Mouse (Mus musculus): ENCODE data around the gene Rap1gap. TPM values are rescaled to one million over a fixed set of nuclear protein-coding genes. Genes with fewer than 3 reads are reported as not detected.

Rap1gap gene
- polyA plus RNA-seq, 1 experiment from 2014 or later: 3.3 TPM

DNA sequence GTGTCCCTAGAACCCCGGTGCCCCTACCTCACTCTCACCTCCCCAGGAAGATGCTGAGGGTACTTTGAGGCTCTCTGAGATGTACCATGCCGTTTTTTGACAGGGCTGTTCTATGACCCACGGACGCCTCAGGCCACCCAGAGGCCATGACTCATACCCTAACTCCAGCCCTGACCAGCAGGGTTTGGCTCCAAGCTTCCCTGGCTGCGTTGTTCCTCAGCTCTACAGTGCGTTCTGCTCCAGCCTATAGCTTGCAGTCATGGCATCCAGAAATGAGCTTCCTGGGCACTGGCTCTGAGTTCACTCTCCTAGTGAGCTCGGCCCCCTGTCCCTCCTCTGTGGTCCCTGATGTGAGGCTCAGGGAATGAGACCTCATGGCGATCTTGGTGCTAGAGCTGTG, 66.2 kb downstream of the Rap1gap start:
- ATAC-seq (replicated peaks; ENCODE audit: insufficient number of reproducible peaks, low FRiP score, low TSS enrichment): no peak
- no peak overlapping the region for H3K4me2 ChIP-seq
- no peaks in the 10 kb centered on the region for H3K36me3 ChIP-seq (ENCODE audit: control insufficient read depth, insufficient read depth, low read length)
- H3K27me3 ChIP-seq (ENCODE audit: control insufficient read depth, insufficient read depth, low read length): peaks cover 51% of the 10 kb centered on the region
- no peaks in the 10 kb centered on the region for H3K9me3 ChIP-seq (replicated peaks; ENCODE audit: control insufficient read depth, low read length)
- 70% methylated on average over 8 of the region's 8 CpGs for WGBS (ENCODE audit: insufficient replicate concordance)
- H3K4me3 ChIP-seq (ENCODE audit: low read depth, low read length): no peak overlapping the region
- no peak overlapping the region for H3K27ac ChIP-seq (ENCODE audit: low read depth, low read length)
- peaks cover 4% of the 10 kb centered on the region; the same call in 1 of the 2 replicates for H3K4me1 ChIP-seq (ENCODE audit: control insufficient read depth, insufficient read depth, low read length)
- H3K9ac ChIP-seq (ENCODE audit: low read depth, low read length): no peak overlapping the region

DNA sequence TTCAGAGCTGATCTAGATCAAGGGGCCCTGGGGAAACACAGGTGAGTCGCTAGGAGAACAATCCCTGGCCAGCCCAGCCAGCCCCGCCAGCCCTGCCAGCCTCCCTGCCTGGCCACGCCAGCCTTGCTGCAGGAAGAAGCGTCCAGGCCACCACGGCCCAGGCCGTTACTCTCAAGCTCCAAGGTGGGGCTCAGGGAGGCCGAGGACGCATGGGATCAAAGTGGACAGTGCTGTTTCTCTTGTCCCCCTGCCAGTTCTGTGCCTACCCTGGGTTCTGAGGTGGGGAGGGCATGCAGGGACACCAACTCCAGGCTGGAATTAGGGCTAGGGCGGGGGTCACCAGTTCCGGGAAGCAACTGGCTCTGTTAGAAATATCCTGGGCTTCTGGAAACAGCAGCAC, 67.4 kb downstream of the Rap1gap start:
- H3K4me1 ChIP-seq (ENCODE audit: control insufficient read depth, insufficient read depth, low read length): peaks cover 4% of the 10 kb centered on the region; the same call in 1 of the 2 replicates
- no peak overlapping the region for H3K27ac ChIP-seq (ENCODE audit: low read depth, low read length)
- H3K9me3 ChIP-seq (replicated peaks; ENCODE audit: control insufficient read depth, low read length): no peaks in the 10 kb centered on the region
- no peak for ATAC-seq (replicated peaks; ENCODE audit: insufficient number of reproducible peaks, low FRiP score, low TSS enrichment)
- H3K9ac ChIP-seq (ENCODE audit: low read depth, low read length): no peak overlapping the region
- peaks cover 46% of the 10 kb centered on the region for H3K27me3 ChIP-seq (ENCODE audit: control insufficient read depth, insufficient read depth, low read length)
- no peak overlapping the region for H3K4me3 ChIP-seq (ENCODE audit: low read depth, low read length)
- H3K4me2 ChIP-seq: no peak overlapping the region
- no peaks in the 10 kb centered on the region for H3K36me3 ChIP-seq (ENCODE audit: control insufficient read depth, insufficient read depth, low read length)
- WGBS (ENCODE audit: insufficient replicate concordance): 66% methylated on average over 10 of the region's 10 CpGs

DNA sequence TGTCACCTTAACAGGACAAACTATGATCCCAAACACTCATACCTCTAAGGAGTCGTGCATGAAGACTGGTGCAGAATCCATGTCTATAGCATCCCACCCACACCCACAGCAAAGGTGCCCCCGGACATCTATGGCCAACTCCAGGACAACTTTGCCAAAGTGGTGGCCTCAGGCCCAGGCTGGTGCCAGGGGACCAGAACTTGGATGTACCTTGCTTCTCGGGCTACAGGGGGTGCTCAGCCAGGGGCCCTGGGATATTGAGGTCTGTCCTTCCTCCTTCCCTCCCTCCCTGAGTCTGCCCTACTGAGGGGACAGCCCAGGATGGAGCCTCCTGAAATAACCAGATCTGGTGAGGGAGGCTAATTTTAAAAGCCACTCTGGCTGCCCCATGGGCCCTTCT, 67.8 kb downstream of the Rap1gap start:
- no peak overlapping the region for H3K4me2 ChIP-seq
- H3K9ac ChIP-seq (ENCODE audit: low read depth, low read length): no peak overlapping the region
- H3K27me3 ChIP-seq (ENCODE audit: control insufficient read depth, insufficient read depth, low read length): peaks cover 41% of the 10 kb centered on the region
- no peak for ATAC-seq (replicated peaks; ENCODE audit: insufficient number of reproducible peaks, low FRiP score, low TSS enrichment)
- WGBS (ENCODE audit: insufficient replicate concordance): 67% methylated on average over 3 of the region's 3 CpGs
- peaks cover 4% of the 10 kb centered on the region; the same call in 1 of the 2 replicates for H3K4me1 ChIP-seq (ENCODE audit: control insufficient read depth, insufficient read depth, low read length)
- H3K36me3 ChIP-seq (ENCODE audit: control insufficient read depth, insufficient read depth, low read length): no peaks in the 10 kb centered on the region
- H3K4me3 ChIP-seq (ENCODE audit: low read depth, low read length): no peak overlapping the region
- no peak overlapping the region for H3K27ac ChIP-seq (ENCODE audit: low read depth, low read length)
- no peaks in the 10 kb centered on the region for H3K9me3 ChIP-seq (replicated peaks; ENCODE audit: control insufficient read depth, low read length)

DNA sequence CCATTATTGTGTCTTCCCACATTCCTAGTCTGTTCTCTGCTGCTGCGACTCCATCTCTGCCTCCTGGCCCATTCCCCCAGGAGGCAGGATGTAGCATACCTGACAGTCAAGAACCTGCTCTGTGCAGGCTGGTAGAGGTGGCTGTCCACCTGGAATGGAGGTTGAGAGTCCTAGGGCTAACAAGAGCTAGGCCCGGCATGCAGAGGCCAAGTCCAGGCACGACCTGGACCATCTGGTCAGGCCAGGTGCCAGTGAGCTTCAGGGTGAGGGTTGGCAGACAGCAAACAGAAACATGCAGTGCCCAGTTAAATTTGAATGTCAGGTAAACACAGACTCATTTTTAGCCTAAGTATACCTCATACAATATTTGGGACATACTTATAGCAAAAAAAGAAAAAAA, 68.4 kb downstream of the Rap1gap start:
- ATAC-seq (replicated peaks; ENCODE audit: insufficient number of reproducible peaks, low FRiP score, low TSS enrichment): no peak
- Histone ChIP-seq H3K27ac (ENCODE audit: low read depth, low read length) (no peak overlapping the region), H3K9me3 (replicated peaks; ENCODE audit: control insufficient read depth, low read length) (no peaks in the 10 kb centered on the region), H3K4me1 (ENCODE audit: control insufficient read depth, insufficient read depth, low read length) (peaks cover 4% of the 10 kb centered on the region; the same call in 1 of the 2 replicates), H3K27me3 (ENCODE audit: control insufficient read depth, insufficient read depth, low read length) (peaks cover 35% of the 10 kb centered on the region), H3K4me2 (no peak overlapping the region), H3K4me3 (ENCODE audit: low read depth, low read length) (no peak overlapping the region), H3K36me3 (ENCODE audit: control insufficient read depth, insufficient read depth, low read length) (no peaks in the 10 kb centered on the region), H3K9ac (ENCODE audit: low read depth, low read length) (no peak overlapping the region)
- WGBS (ENCODE audit: insufficient replicate concordance): 83% methylated on average over 3 of the region's 3 CpGs

DNA sequence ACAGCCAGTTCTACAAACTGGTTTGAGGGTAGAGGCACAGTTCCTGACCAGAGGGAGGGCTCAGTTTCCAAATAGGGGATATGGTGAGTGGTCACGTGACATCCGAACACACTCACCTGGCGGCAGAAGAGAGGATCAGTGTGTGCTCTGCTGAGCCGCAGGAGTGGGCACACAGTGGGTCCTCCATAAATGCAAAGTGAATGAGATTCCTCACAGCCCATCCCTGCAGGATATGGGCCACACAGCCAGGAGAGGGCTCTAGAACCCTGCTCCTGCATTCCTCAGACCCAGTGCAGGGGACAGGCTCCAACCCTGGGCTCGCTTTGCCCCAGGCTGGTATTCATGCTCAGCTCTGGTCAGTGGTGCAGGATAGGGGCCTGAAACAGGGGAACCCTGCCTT, 68.9 kb downstream of the Rap1gap start:
- Histone ChIP-seq H3K4me1 (ENCODE audit: control insufficient read depth, insufficient read depth, low read length) (peaks cover 4% of the 10 kb centered on the region; the same call in 1 of the 2 replicates), H3K27me3 (ENCODE audit: control insufficient read depth, insufficient read depth, low read length) (peaks cover 30% of the 10 kb centered on the region), H3K9ac (ENCODE audit: low read depth, low read length) (no peak overlapping the region), H3K27ac (ENCODE audit: low read depth, low read length) (no peak overlapping the region), H3K4me3 (ENCODE audit: low read depth, low read length) (no peak overlapping the region), H3K36me3 (ENCODE audit: control insufficient read depth, insufficient read depth, low read length) (no peaks in the 10 kb centered on the region), H3K4me2 (no peak overlapping the region), H3K9me3 (replicated peaks; ENCODE audit: control insufficient read depth, low read length) (no peaks in the 10 kb centered on the region)
- WGBS (ENCODE audit: insufficient replicate concordance): 53% methylated on average over 5 of the region's 5 CpGs
- ATAC-seq (replicated peaks; ENCODE audit: insufficient number of reproducible peaks, low FRiP score, low TSS enrichment): no peak

DNA sequence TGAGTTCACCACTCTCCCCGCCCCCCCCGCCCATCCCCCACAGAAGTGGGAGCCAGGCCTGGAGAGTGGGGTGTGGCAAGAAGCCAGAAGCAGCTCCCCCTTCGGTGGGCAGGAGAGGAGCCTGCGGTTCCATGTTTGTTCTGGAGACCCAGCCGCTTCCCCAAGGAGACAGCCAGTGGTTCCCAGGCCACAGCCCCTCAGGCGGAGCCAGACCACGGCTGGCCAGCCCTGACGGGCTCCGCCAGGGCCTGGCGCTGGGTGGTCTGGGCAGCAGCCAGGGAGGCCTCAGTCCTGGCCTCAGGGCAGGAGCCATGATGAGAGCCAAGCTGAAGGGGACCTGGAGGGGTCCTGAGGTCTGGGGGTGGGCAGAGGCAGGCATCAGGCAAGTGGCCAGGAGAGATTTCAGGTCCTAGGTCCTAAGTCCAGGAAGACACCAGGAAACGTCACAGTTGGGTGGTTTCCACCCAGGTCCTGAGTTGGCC, 71.7 kb downstream of the Rap1gap start:
- Histone ChIP-seq H3K36me3 (ENCODE audit: control insufficient read depth, insufficient read depth, low read length) (no peaks in the 10 kb centered on the region), H3K4me3 (ENCODE audit: low read depth, low read length) (no peak overlapping the region), H3K9ac (ENCODE audit: low read depth, low read length) (no peak overlapping the region), H3K27ac (ENCODE audit: low read depth, low read length) (no peak overlapping the region), H3K27me3 (ENCODE audit: control insufficient read depth, insufficient read depth, low read length) (peaks cover 11% of the 10 kb centered on the region), H3K4me1 (ENCODE audit: control insufficient read depth, insufficient read depth, low read length) (no peaks in the 10 kb centered on the region; the same call in 1 of the 2 replicates), H3K9me3 (replicated peaks; ENCODE audit: control insufficient read depth, low read length) (no peaks in the 10 kb centered on the region), H3K4me2 (no peak overlapping the region)
- ATAC-seq (replicated peaks; ENCODE audit: insufficient number of reproducible peaks, low FRiP score, low TSS enrichment): no peak
- WGBS (ENCODE audit: insufficient replicate concordance): 50% methylated on average over 11 of the region's 11 CpGs

DNA sequence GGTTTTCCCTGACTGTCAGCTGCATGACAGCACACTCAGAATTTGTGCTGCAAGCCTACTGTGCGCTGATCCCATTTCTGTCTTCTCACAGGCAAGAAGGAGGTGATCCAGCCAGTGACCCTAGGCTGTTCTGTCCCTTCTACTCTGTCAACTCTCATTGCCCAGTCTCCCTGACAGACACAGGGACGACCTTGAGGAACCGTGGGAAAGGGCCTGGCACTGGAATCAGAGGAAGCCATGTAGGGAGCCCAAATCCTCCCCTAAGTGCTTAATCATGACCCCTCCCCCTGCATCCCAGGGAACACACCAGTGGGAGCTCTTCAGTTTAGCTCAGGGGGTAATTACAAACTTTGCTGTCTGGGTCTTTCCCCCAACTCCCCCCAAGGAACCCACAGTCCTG, 73.2 kb downstream of the Rap1gap start:
- H3K9me3 ChIP-seq (replicated peaks; ENCODE audit: control insufficient read depth, low read length): no peaks in the 10 kb centered on the region
- H3K4me1 ChIP-seq (ENCODE audit: control insufficient read depth, insufficient read depth, low read length): no peaks in the 10 kb centered on the region; the same call in 1 of the 2 replicates
- H3K9ac ChIP-seq (ENCODE audit: low read depth, low read length): no peak overlapping the region
- H3K4me2 ChIP-seq: no peak overlapping the region
- H3K27me3 ChIP-seq (ENCODE audit: control insufficient read depth, insufficient read depth, low read length): peaks cover 6% of the 10 kb centered on the region
- WGBS (ENCODE audit: insufficient replicate concordance): 46% methylated on average over 3 of the region's 3 CpGs
- no peak for ATAC-seq (replicated peaks; ENCODE audit: insufficient number of reproducible peaks, low FRiP score, low TSS enrichment)
- H3K4me3 ChIP-seq (ENCODE audit: low read depth, low read length): no peak overlapping the region
- H3K27ac ChIP-seq (ENCODE audit: low read depth, low read length): no peak overlapping the region
- no peaks in the 10 kb centered on the region for H3K36me3 ChIP-seq (ENCODE audit: control insufficient read depth, insufficient read depth, low read length)

DNA sequence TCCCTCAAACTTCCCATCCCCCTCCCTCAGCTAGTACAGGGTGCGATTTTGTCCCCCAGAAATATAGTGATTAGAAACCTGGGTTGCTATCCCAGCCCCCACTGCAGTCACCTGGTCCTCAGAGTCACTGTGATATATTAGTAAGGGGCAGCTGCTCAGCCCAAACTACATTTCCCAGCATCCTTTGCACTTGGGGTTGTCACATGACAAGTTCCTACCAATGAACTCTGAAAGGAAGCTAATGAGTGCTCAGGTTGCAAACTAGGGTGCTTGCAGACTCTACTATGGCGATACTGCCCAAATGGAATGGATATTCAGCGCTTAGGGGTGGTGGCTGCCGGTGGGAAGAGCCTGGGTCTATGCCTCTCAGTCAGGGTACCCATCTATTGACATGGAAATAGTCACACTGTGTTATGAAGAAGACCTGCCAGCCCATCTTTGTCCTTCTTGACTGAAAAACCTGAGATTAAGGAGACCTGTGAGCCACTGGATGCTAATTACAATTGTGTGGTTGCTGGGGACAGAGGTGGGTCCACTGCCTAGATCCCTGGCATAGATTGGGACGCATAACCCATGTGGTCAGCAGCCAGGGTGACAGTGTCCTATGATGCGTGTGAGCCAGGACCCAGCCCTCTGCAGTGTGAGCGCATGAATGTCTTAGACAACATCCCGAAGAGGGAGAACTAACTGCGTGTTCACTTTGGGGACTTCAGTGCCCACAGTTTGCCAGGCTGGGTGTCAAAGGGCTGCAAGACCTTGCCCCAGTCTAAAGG, 74.8 kb downstream of the Rap1gap start:
- 47% methylated on average over 9 of the region's 9 CpGs for WGBS (ENCODE audit: insufficient replicate concordance)
- peak overlapping the region; percentile 30 for H3K4me2 ChIP-seq
- ATAC-seq (replicated peaks; ENCODE audit: insufficient number of reproducible peaks, low FRiP score, low TSS enrichment): 0 out of 2 replicates have a peak, but pooled peaks have one; percentile 31

More for the DNA sequence above, 74.8 kb downstream of the Rap1gap start:
- no peak overlapping the region for H3K9ac ChIP-seq (ENCODE audit: low read depth, low read length)
- H3K4me1 ChIP-seq (ENCODE audit: control insufficient read depth, insufficient read depth, low read length): no peaks in the 10 kb centered on the region; the same call in 1 of the 2 replicates
- no peak overlapping the region for H3K4me3 ChIP-seq (ENCODE audit: low read depth, low read length)
- no peaks in the 10 kb centered on the region for H3K36me3 ChIP-seq (ENCODE audit: control insufficient read depth, insufficient read depth, low read length)
- no peaks in the 10 kb centered on the region for H3K9me3 ChIP-seq (replicated peaks; ENCODE audit: control insufficient read depth, low read length)
- no peaks in the 10 kb centered on the region; the same call in 1 of the 2 replicates for H3K27me3 ChIP-seq (ENCODE audit: control insufficient read depth, insufficient read depth, low read length)
- H3K27ac ChIP-seq (ENCODE audit: low read depth, low read length): no peak overlapping the region
